Mouse (Mus musculus): ENCODE results near the gene Gfm2. TPM values are rescaled to one million over a fixed set of nuclear protein-coding genes. Genes with fewer than 3 reads are reported as not detected.
A peak's percentile ranks its signal among the peaks of the same experiment; 100 is the strongest.

Gfm2 gene
- polyA plus RNA-seq, 1 experiment from 2014 or later = 26.9 TPM

GRCm38 (mm10) chr13:97196186-97196924 is 58.6 kb downstream of the Gfm2 start:
- H3K4me3 ChIP-seq = no peak overlapping the region
- H3K27me3 ChIP-seq = no peaks in the 10 kb centered on the region
- no peak overlapping the region for H3K27ac ChIP-seq
- no peaks in the 10 kb centered on the region for H3K9me3 ChIP-seq
- H3K9ac ChIP-seq = no peak overlapping the region
- no peaks in the 10 kb centered on the region for H3K36me3 ChIP-seq
- no peak overlapping the region for H3K4me2 ChIP-seq
- ATAC-seq (ENCODE audit: insufficient number of reproducible peaks, low FRiP score, low TSS enrichment, low read depth) = no peak
- peaks cover 13% of the 10 kb centered on the region for H3K4me1 ChIP-seq
- WGBS = 66% methylated on average over 12 of the region's 12 CpGs

- ATAC-seq (ENCODE audit: insufficient number of reproducible peaks, low FRiP score, low TSS enrichment, low read depth) = no peak
- Histone ChIP-seq H3K4me2 (no peak overlapping the region), H3K36me3 (no peaks in the 10 kb centered on the region), H3K9ac (no peak overlapping the region), H3K27ac (no peak overlapping the region), H3K9me3 (no peaks in the 10 kb centered on the region), H3K4me1 (peaks cover 13% of the 10 kb centered on the region), H3K27me3 (no peaks in the 10 kb centered on the region), H3K4me3 (no peak overlapping the region)
- WGBS = 62% methylated on average over 2 of the region's 2 CpGs
These were observed 59.1 kb downstream of the Gfm2 start for GRCm38 (mm10) chr13:97196925-97197218.

- H3K9me3 ChIP-seq = no peaks in the 10 kb centered on the region
- H3K4me2 ChIP-seq = peak within 1 kb of the TSS; percentile 92
- WGBS = under 1% methylated on average over 45 of the region's 45 CpGs
- peak within 1 kb of the TSS; percentile 76 for H3K27ac ChIP-seq
- H3K4me1 ChIP-seq = peaks cover 11% of the 10 kb centered on the region
- no peaks in the 10 kb centered on the region for H3K27me3 ChIP-seq
- ATAC-seq (ENCODE audit: insufficient number of reproducible peaks, low FRiP score, low TSS enrichment, low read depth) = peak; percentile 88
- peak within 1 kb of the TSS; percentile 77 for H3K4me3 ChIP-seq
- peak within 1 kb of the TSS; percentile 65 for H3K9ac ChIP-seq
- no peaks in the 10 kb centered on the region for H3K36me3 ChIP-seq
These were observed 60.3 kb downstream of the Gfm2 start, which contains the start of gene Hexb for GRCm38 (mm10) chr13:97197932-97198562. Gene Hexb (minus strand): TSS chr13:97198357.

- WGBS = 80% methylated on average over 2 of the region's 2 CpGs
- H3K36me3 ChIP-seq = no peaks in the 10 kb centered on the region
- no peak overlapping the region for H3K9ac ChIP-seq
- no peaks in the 10 kb centered on the region for H3K27me3 ChIP-seq
- peaks cover 8% of the 10 kb centered on the region for H3K4me1 ChIP-seq
- no peak overlapping the region for H3K27ac ChIP-seq
- H3K4me3 ChIP-seq = no peak overlapping the region
- H3K9me3 ChIP-seq = no peaks in the 10 kb centered on the region
- no peak for ATAC-seq (ENCODE audit: insufficient number of reproducible peaks, low FRiP score, low TSS enrichment, low read depth)
- no peak overlapping the region for H3K4me2 ChIP-seq
These were observed 61.4 kb downstream of the Gfm2 start for GRCm38 (mm10) chr13:97199123-97199522.

GRCm38 (mm10) chr13:97201076-97201475 is 63.3 kb downstream of the Gfm2 start:
- Histone ChIP-seq H3K27me3 (no peaks in the 10 kb centered on the region), H3K27ac (no peak overlapping the region), H3K4me2 (no peak overlapping the region), H3K9ac (no peak overlapping the region), H3K4me1 (peaks cover 10% of the 10 kb centered on the region), H3K4me3 (no peak overlapping the region), H3K36me3 (no peaks in the 10 kb centered on the region), H3K9me3 (no peaks in the 10 kb centered on the region)
- 52% methylated on average over 7 of the region's 7 CpGs for WGBS
- ATAC-seq (ENCODE audit: insufficient number of reproducible peaks, low FRiP score, low TSS enrichment, low read depth) = no peak

- Histone ChIP-seq H3K9ac (no peak overlapping the region), H3K36me3 (no peaks in the 10 kb centered on the region), H3K27ac (no peak overlapping the region), H3K4me3 (no peak overlapping the region), H3K4me2 (no peak overlapping the region), H3K27me3 (no peaks in the 10 kb centered on the region), H3K4me1 (peaks cover 10% of the 10 kb centered on the region), H3K9me3 (no peaks in the 10 kb centered on the region)
- ATAC-seq (ENCODE audit: insufficient number of reproducible peaks, low FRiP score, low TSS enrichment, low read depth) = no peak
- WGBS = 59% methylated on average over 4 of the region's 4 CpGs
These were observed 64.2 kb downstream of the Gfm2 start for GRCm38 (mm10) chr13:97201896-97202295.

- H3K4me3 ChIP-seq = peak overlapping the region; percentile 36
- peak; percentile 61; the same call in 1 of the 2 replicates for ATAC-seq (ENCODE audit: insufficient number of reproducible peaks, low FRiP score, low TSS enrichment, low read depth)
- H3K4me1 ChIP-seq = 0 out of 2 replicates have a peak, but pooled peaks cover 3% of the 10 kb centered on the region
- WGBS = 10% methylated on average over 18 of the region's 18 CpGs
- no peak overlapping the region for H3K9ac ChIP-seq
- peak overlapping the region; percentile 73 for H3K27ac ChIP-seq
- H3K27me3 ChIP-seq = no peaks in the 10 kb centered on the region
- H3K4me2 ChIP-seq = peak overlapping the region; percentile 54
- H3K36me3 ChIP-seq = no peaks in the 10 kb centered on the region
- H3K9me3 ChIP-seq = no peaks in the 10 kb centered on the region
These were observed 67.4 kb downstream of the Gfm2 start for GRCm38 (mm10) chr13:97205052-97205701.

- Histone ChIP-seq H3K27me3 (no peaks in the 10 kb centered on the region), H3K4me3 (no peak overlapping the region), H3K4me2 (no peak overlapping the region), H3K9me3 (no peaks in the 10 kb centered on the region), H3K9ac (no peak overlapping the region), H3K36me3 (no peaks in the 10 kb centered on the region), H3K27ac (no peak overlapping the region), H3K4me1 (0 out of 2 replicates have a peak, but pooled peaks cover 3% of the 10 kb centered on the region)
- no peak for ATAC-seq (ENCODE audit: insufficient number of reproducible peaks, low FRiP score, low TSS enrichment, low read depth)
- WGBS = 92% methylated on average over 2 of the region's 2 CpGs
These were observed 68.3 kb downstream of the Gfm2 start for GRCm38 (mm10) chr13:97206046-97206445.

- Histone ChIP-seq H3K27ac (no peak overlapping the region), H3K9ac (no peak overlapping the region), H3K4me3 (no peak overlapping the region), H3K27me3 (no peaks in the 10 kb centered on the region), H3K4me1 (0 out of 2 replicates have a peak, but pooled peaks cover 3% of the 10 kb centered on the region), H3K4me2 (no peak overlapping the region), H3K9me3 (no peaks in the 10 kb centered on the region), H3K36me3 (no peaks in the 10 kb centered on the region)
- no peak for ATAC-seq (ENCODE audit: insufficient number of reproducible peaks, low FRiP score, low TSS enrichment, low read depth)
- 84% methylated on average over 7 of the region's 7 CpGs for WGBS
These were observed 69.9 kb downstream of the Gfm2 start for GRCm38 (mm10) chr13:97207472-97208111.

- no peak for ATAC-seq (ENCODE audit: insufficient number of reproducible peaks, low FRiP score, low TSS enrichment, low read depth)
- no peaks in the 10 kb centered on the region for H3K36me3 ChIP-seq
- WGBS = 53% methylated on average over 7 of the region's 7 CpGs
- H3K4me2 ChIP-seq = no peak overlapping the region
- no peak overlapping the region for H3K9ac ChIP-seq
- no peaks in the 10 kb centered on the region for H3K9me3 ChIP-seq
- no peak overlapping the region for H3K4me3 ChIP-seq
- no peaks in the 10 kb centered on the region for H3K27me3 ChIP-seq
- no peak overlapping the region for H3K27ac ChIP-seq
- H3K4me1 ChIP-seq = 0 out of 2 replicates have a peak, but pooled peaks cover 3% of the 10 kb centered on the region
These were observed 70.4 kb downstream of the Gfm2 start for GRCm38 (mm10) chr13:97208112-97208478.

- H3K4me3 ChIP-seq = no peak overlapping the region
- H3K9ac ChIP-seq = no peak overlapping the region
- no peaks in the 10 kb centered on the region for H3K27me3 ChIP-seq
- H3K4me1 ChIP-seq = 0 out of 2 replicates have a peak, but pooled peaks cover 3% of the 10 kb centered on the region
- WGBS = 62% methylated on average over 3 of the region's 3 CpGs
- no peaks in the 10 kb centered on the region for H3K36me3 ChIP-seq
- no peak for ATAC-seq (ENCODE audit: insufficient number of reproducible peaks, low FRiP score, low TSS enrichment, low read depth)
- H3K27ac ChIP-seq = no peak overlapping the region
- no peak overlapping the region for H3K4me2 ChIP-seq
- no peaks in the 10 kb centered on the region for H3K9me3 ChIP-seq
These were observed 70.8 kb downstream of the Gfm2 start for GRCm38 (mm10) chr13:97208500-97209010.
